Mouse (Mus musculus) liver, embryonic 11.5 days (tissue): ENCODE results near the gene Smyd1. TPM values are rescaled to one million over a fixed set of nuclear protein-coding genes. Genes with fewer than 3 reads are reported as not detected.

ENCODE experiments used
- ATAC-seq: fragments of 200-750 bp; cut with Nextera tagmentation; replicated peaks from 2 replicates; pipeline ENCODE4 v1.8.0; 2017; ENCODE audit warnings: moderate number of reproducible peaks, mild to moderate bottlenecking, moderate TSS enrichment, moderate library complexity; ENCODE audit not compliant: low FRiP score
- DNase-seq: peaks from one replicate; pipeline ENCODE4 v3.0.0-alpha.2; 2017; ENCODE audit warnings: low spot score
- H3K27ac ChIP-seq: fragments of 300-500 bp; sonication (generic); 2 replicates; pipeline ENCODE4 v1.5.1; 2014; ENCODE audit warnings: mild to moderate bottlenecking, low read depth, low read length, control low read depth
- H3K27me3 ChIP-seq: fragments of 300-500 bp; sonication (generic); replicated peaks from 2 replicates; pipeline ENCODE4 v1.6.1; 2014; ENCODE audit warnings: low read length, mixed read lengths; ENCODE audit not compliant: control insufficient read depth, insufficient read depth
- H3K36me3 ChIP-seq: fragments of 300-500 bp; sonication (generic); 2 replicates; pipeline ENCODE4 v1.6.1; 2014; ENCODE audit warnings: mild to moderate bottlenecking, low read length, moderate library complexity, mixed read lengths; ENCODE audit not compliant: control insufficient read depth, insufficient read depth
- H3K4me1 ChIP-seq: fragments of 300-500 bp; sonication (generic); replicated peaks from 2 replicates; pipeline ENCODE4 v1.6.1; 2014; ENCODE audit warnings: low read length, mixed read lengths; ENCODE audit not compliant: control insufficient read depth, insufficient read depth
- H3K4me2 ChIP-seq: fragments of 300-500 bp; sonication (generic); 2 replicates; pipeline ENCODE4 v1.6.1; 2014; ENCODE audit warnings: mild to moderate bottlenecking, control low read depth, moderate library complexity
- H3K4me3 ChIP-seq: fragments of 300-500 bp; sonication (generic); 2 replicates; pipeline ENCODE4 v1.5.1; 2014; ENCODE audit warnings: low read depth, low read length, control low read depth
- H3K9ac ChIP-seq: fragments of 300-500 bp; sonication (generic); 2 replicates; pipeline ENCODE4 v1.6.1; 2014; ENCODE audit warnings: low read depth, low read length, control low read depth
- H3K9me3 ChIP-seq: fragments of 300-500 bp; sonication (generic); 2 replicates; pipeline ENCODE4 v1.6.1; 2016; ENCODE audit warnings: low read length, inconsistent platforms, mixed read lengths; ENCODE audit not compliant: control insufficient read depth
- WGBS: fragments of 180-500 bp; shearing (Covaris S2); extraction: QIAGEN DNeasy Blood & Tissue Kit; methylation state at CpG from one replicate; pipeline ENCODE4 v1.1.7; 2014; 5-methylcytosine and 5-hydroxymethylcytosine counted together
- polyA plus RNA-seq: library from polyadenylated mRNA; unstranded; fragments of >200 nt; fragmentation: Nextera tagmentation; extraction: Ambion mirVana; gene quantifications from 2 replicates; pipeline ENCODE4 v1.2.1, GENCODE M21; 2014

Gene Smyd1
- polyA plus RNA-seq, 1 experiment from 2014 or later: 1.6 TPM

DNA sequence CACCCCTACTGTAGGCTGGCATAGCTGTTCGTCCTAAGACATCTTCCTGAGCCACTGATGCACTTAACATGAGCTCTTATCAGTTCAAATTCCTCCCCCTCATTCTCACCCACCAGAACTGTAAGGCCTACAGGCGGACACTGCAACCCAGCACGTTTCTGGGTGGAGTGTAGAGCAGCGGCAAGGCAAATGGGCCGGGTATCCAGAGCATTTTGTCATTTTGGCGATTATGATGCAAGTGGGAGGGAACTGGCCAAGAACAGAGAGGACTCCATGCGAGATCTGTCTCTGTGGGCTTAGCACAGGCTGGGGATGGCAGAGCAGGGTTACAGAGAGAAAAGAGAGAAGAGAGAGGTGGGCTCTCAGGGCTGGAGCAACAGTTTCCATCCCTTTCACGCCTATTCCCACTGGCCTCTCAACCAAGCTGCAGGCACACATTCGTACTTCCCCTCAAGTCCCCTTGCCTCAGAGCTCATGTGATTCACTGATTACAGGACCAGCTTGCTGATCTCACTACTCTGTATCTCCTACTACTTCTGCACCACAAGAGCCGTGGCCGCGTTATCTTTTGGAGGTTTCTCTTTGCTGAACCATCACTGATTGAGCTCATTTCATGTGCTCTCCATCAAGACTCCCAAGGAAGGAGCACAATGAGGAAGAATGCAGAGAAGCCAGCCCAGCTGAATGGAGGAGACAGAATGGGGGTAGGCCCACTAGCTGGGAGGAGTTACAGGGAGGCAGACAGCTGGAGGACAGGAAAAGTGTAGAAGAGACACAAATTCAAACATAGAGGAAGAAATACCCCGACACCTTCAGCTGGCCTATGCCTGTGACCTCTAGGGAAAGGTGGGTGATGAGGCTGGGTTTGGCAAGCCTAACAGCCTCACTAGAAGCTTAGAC, 124.1 kb downstream of the Smyd1 start:
- DNase-seq: no peak
- H3K4me2 ChIP-seq: no peak overlapping the region
- H3K4me1 ChIP-seq: no peaks in the 10 kb centered on the region
- no peak overlapping the region for H3K27ac ChIP-seq
- no peak overlapping the region for H3K9ac ChIP-seq
- WGBS: 50% methylated on average over 13 of the region's 13 CpGs
- no peaks in the 10 kb centered on the region for H3K36me3 ChIP-seq
- no peaks in the 10 kb centered on the region for H3K27me3 ChIP-seq
- no peak for ATAC-seq
- no peaks in the 10 kb centered on the region for H3K9me3 ChIP-seq
- H3K4me3 ChIP-seq: no peak overlapping the region

DNA sequence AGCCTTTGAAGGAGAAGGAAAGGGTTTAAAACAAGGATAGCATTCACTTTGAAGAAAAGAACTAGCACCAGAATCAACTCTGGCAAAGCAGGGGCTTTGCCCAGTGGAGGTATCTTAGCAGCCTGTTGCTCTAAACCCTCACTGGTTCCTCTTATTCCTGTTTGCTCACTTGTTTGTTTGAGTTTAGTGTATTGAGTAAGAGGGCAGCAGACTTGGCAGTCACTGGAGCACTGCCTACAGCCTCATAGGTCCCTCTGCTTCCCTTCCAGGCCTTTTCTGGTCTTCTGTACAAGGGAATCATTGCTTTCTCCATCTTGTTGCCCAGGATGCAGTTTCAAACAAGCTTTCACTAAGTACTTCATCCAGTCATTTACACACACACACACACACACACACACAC, 125.9 kb downstream of the Smyd1 start:
- Histone ChIP-seq H3K4me2 (no peak overlapping the region), H3K4me1 (no peaks in the 10 kb centered on the region), H3K36me3 (no peaks in the 10 kb centered on the region), H3K27ac (no peak overlapping the region), H3K27me3 (no peaks in the 10 kb centered on the region), H3K4me3 (no peak overlapping the region), H3K9me3 (no peaks in the 10 kb centered on the region), H3K9ac (no peak overlapping the region)
- ATAC-seq: no peak
- DNase-seq: no peak

DNA sequence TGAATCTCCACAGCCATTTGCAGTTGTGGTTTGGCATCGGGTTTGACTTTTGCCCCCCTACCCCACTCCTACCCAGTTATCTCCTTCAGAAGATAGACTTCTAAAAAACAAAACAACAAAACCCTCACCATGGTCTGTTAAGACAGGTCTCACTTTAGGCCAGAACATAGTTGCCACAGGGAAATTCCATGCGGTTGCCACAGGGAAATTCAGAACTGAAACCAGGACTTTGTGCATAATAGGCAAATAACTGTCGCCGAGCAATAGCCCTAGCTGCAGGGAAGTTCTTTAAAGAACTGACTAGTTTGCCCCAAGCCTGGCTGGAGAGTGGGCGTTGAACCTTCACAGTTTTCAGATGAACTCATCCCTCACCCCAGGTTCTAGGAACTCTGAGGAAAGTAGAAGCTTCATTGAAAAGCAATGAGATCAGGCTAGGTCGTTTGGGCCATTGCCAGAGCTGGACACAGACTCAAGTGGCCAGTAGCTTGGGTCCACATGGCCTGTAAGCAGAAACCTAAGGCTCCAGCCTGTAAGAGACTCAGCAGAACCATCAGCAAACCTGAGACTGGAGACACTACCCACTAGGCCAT, 128.8 kb downstream of the Smyd1 start:
- WGBS: 75% methylated on average over 6 of the region's 6 CpGs

DNA sequence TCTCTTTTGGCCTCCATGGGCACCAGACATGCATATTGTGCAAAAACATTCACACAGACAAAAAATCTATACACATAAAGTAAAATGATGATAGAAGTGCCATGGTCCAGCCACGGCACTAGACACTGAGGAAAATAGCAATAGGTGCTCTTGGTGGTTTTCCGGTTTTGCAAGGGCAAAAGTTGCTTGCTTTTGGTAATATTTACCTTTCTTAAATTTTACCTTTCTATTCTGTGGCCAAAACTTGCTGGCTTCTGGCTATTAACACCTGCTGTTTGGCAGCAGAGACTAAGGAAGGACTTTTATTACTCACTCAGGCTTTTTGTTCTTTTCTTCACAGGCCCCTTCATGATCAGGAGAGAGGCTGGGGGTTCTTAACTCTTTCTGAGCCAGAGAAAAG, 131.5 kb downstream of the Smyd1 start:
- ATAC-seq: no peak
- Histone ChIP-seq H3K4me1 (no peaks in the 10 kb centered on the region), H3K4me2 (no peak overlapping the region), H3K9ac (no peak overlapping the region), H3K4me3 (no peak overlapping the region), H3K9me3 (no peaks in the 10 kb centered on the region), H3K36me3 (no peaks in the 10 kb centered on the region), H3K27me3 (no peaks in the 10 kb centered on the region), H3K27ac (no peak overlapping the region)
- WGBS: 75% methylated on average over 2 of the region's 2 CpGs
- DNase-seq: no peak

More for the DNA sequence above, 128.8 kb downstream of the Smyd1 start:
- Histone ChIP-seq H3K4me1 (no peaks in the 10 kb centered on the region), H3K4me2 (no peak overlapping the region), H3K9me3 (no peaks in the 10 kb centered on the region), H3K36me3 (no peaks in the 10 kb centered on the region), H3K27ac (no peak overlapping the region), H3K4me3 (no peak overlapping the region), H3K9ac (no peak overlapping the region), H3K27me3 (no peaks in the 10 kb centered on the region)
- DNase-seq (no peak), ATAC-seq (no peak)

DNA sequence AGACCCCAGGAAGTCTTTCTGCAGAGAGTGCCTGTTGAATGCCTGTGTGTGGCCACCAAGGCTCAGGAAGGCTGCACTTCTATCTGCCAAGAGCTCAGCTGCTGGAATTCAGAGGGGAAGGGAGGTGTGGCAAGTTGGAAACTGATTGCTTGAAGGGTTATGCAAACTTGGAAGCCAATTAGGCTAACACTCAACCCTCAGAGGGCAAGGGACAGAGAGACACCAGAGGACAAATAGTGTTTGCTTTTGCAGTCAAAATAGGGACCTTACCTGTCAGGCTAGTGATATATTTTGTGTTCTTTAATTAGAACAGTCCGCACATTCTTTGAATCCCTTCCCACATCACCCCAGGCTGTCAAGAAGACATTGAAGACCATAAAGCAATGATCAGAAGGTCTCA, 132.5 kb downstream of the Smyd1 start:
- 53% methylated on average over 1 of the region's 1 CpGs for WGBS

DNA sequence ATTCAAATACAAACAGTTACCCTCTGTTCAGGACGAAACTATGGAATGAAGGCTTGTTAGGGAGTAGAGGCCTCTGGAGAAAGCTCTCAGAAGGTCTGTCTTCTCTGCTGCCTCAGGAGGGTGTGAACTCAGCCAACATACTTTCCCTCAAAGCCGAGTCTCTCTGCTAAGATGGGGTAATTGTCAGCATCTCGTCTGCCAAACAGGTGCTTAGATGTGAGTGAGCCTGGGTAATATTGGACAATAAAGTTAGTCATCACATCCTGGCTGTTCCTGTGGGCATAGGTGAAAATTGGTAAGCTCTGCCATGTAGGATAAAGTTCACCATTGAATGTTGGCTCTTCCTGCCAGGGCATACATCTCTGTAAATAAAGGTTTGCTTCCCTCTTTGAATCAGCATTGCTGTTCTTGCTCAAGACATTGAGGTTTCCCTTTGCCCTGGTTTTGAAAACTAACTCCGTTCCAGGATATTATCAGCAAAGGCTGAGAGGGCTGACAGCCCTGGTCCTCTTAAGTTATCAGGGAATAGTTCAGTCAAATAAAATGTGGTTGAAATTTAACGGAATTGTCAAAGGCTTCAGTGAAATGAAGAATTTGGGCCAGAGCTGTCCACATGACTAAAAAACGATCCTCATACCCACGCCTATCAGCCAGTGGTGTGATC, 137.0 kb downstream of the Smyd1 start:
- no peaks in the 10 kb centered on the region for H3K4me1 ChIP-seq
- no peak overlapping the region for H3K27ac ChIP-seq
- H3K9ac ChIP-seq: no peak overlapping the region
- WGBS: 71% methylated on average over 7 of the region's 7 CpGs
- no peaks in the 10 kb centered on the region for H3K27me3 ChIP-seq
- no peaks in the 10 kb centered on the region for H3K36me3 ChIP-seq
- no peak for DNase-seq
- no peaks in the 10 kb centered on the region for H3K9me3 ChIP-seq
- H3K4me3 ChIP-seq: no peak overlapping the region
- ATAC-seq: no peak
- H3K4me2 ChIP-seq: no peak overlapping the region

More for the DNA sequence above, 132.5 kb downstream of the Smyd1 start:
- Histone ChIP-seq H3K9ac (no peak overlapping the region), H3K4me3 (no peak overlapping the region), H3K36me3 (no peaks in the 10 kb centered on the region), H3K27ac (no peak overlapping the region), H3K9me3 (no peaks in the 10 kb centered on the region), H3K27me3 (no peaks in the 10 kb centered on the region), H3K4me2 (no peak overlapping the region), H3K4me1 (no peaks in the 10 kb centered on the region)
- ATAC-seq (no peak), DNase-seq (no peak)

DNA sequence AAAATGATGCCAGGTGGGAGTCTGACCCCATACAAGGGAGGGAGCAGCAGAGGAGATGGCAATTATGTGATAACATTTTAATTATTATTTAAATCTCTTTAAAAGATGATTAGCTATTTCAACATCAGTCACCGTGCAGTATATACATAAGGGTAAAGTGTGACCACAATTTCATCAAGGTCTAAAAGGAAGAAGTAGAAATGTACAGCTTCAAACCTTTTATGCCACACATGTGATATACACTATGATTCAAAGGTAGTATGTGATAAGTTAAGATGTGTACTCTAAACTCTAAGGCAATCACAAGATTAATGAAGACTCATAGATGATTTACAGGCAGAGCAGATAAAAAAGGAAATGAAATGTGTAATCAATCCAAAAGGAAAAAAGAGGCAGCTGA, 141.4 kb downstream of the Smyd1 start:
- H3K4me1 ChIP-seq: no peaks in the 10 kb centered on the region
- H3K9ac ChIP-seq: no peak overlapping the region
- no peak overlapping the region for H3K4me2 ChIP-seq
- H3K4me3 ChIP-seq: no peak overlapping the region
- H3K36me3 ChIP-seq: no peaks in the 10 kb centered on the region
- H3K9me3 ChIP-seq: no peaks in the 10 kb centered on the region
- H3K27ac ChIP-seq: no peak overlapping the region
- DNase-seq: no peak
- H3K27me3 ChIP-seq: no peaks in the 10 kb centered on the region
- WGBS: 79% methylated on average over 1 of the region's 1 CpGs
- ATAC-seq: no peak

DNA sequence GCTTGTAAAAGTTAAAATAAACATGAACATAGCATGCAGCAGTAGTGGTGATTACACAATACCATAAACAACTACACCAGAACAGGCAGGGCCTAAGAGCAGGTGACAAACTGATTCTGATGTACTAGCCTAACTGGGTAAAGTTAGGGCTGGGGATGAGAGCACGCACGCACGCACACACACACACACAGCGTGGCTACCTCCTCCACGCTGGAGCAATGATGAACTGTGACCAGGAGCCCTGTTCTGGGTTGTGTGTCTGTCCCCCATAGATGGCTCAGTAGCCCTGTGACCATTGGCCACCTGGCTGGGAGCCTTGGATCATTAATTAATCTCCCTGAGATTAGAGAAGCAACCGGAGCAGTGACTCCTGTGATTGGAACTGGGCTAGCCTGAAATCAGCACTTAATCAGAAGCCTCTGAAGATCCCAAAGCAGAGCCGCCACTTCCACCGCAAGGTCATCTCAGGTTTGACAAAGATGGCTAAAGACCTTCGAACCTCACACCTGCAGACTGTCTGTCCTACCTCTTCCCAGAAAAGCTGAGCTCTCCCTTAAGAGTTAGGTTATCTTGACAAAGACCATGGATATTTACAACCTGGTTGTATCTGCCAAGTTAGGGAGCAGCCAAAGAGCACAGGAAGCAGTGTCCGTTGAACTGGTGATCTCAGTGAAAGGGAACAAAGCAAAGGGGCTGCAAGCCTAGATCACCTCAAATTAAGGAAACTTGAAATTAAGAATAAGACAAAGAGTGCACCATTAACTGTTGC, 149.0 kb downstream of the Smyd1 start:
- no peaks in the 10 kb centered on the region for H3K4me1 ChIP-seq
- ATAC-seq: no peak
- H3K4me2 ChIP-seq: no peak overlapping the region
- H3K4me3 ChIP-seq: no peak overlapping the region
- H3K36me3 ChIP-seq: no peaks in the 10 kb centered on the region
- 80% methylated on average over 10 of the region's 10 CpGs for WGBS
- no peak overlapping the region for H3K27ac ChIP-seq
- no peak overlapping the region for H3K9ac ChIP-seq
- H3K27me3 ChIP-seq: no peaks in the 10 kb centered on the region
- no peak for DNase-seq
- no peaks in the 10 kb centered on the region for H3K9me3 ChIP-seq
